Mouse (Mus musculus) splenic B cell, adult 2 months (primary cell): ENCODE measurements at regions not wholly inside any gene's neighbourhood (a gene's known extent, or its start where the extent isn't known, plus 50 kb on each side); places are given as distances from the start of the nearest gene placed in this dataset.
A peak's percentile ranks its signal among the peaks of the same experiment; 100 is the strongest.

Experiments used
- DNase-seq: peaks from one replicate; pipeline ENCODE4 v3.0.0-alpha.2; 2011; ENCODE audit warnings: low read depth, low spot score
- H3K27me3 ChIP-seq: 2 replicates; pipeline ENCODE4 v1.6.1; 2012; ENCODE audit warnings: mild to moderate bottlenecking, low read length, moderate library complexity, mixed read lengths; ENCODE audit not compliant: control insufficient read depth, poor library complexity, insufficient read depth, severe bottlenecking
- H3K36me3 ChIP-seq: 2 replicates; pipeline ENCODE4 v1.6.1; 2012; ENCODE audit warnings: mild to moderate bottlenecking, low read length, moderate library complexity, mixed read lengths; ENCODE audit not compliant: control insufficient read depth, poor library complexity, insufficient read depth, severe bottlenecking

GRCm38 (mm10) chr17:45274894-45275293, 158.6 kb downstream of the Cdc5l start:
- Histone ChIP-seq H3K36me3 (no peaks in the 10 kb centered on the region), H3K27me3 (no peaks in the 10 kb centered on the region)
- DNase-seq = no peak

GRCm38 (mm10) chr17:45266776-45267175, 166.8 kb downstream of the Cdc5l start:
- no peaks in the 10 kb centered on the region for H3K27me3 ChIP-seq

GRCm38 (mm10) chr17:45265587-45265986, 167.9 kb downstream of the Cdc5l start:
- no peaks in the 10 kb centered on the region for H3K36me3 ChIP-seq
- DNase-seq = no peak
- H3K27me3 ChIP-seq = no peaks in the 10 kb centered on the region

More at GRCm38 (mm10) chr17:45266776-45267175, 166.8 kb downstream of the Cdc5l start:
- H3K36me3 ChIP-seq = no peaks in the 10 kb centered on the region
- DNase-seq = no peak

DNA sequence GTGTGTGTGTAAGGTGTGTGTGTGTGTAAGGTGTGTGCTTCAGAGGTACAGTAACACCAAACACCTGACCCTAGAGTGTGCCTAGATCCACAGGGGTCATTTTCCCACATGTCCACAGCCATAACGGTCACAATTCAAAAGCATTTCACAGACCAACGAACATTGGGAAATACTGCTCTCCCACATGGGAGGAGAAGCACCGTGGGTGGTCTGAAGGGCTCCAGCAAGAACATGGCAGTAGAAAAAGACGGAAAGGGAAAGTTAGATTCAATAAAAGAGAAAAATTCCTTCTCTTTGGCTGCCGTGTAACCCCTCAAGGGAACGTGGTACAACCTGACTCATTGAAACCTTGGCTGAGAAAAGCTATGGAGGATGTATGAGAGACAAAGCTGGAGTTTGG, 169.1 kb downstream of the Cdc5l start:
- H3K36me3 ChIP-seq = no peaks in the 10 kb centered on the region
- no peaks in the 10 kb centered on the region for H3K27me3 ChIP-seq
- no peak for DNase-seq

DNA sequence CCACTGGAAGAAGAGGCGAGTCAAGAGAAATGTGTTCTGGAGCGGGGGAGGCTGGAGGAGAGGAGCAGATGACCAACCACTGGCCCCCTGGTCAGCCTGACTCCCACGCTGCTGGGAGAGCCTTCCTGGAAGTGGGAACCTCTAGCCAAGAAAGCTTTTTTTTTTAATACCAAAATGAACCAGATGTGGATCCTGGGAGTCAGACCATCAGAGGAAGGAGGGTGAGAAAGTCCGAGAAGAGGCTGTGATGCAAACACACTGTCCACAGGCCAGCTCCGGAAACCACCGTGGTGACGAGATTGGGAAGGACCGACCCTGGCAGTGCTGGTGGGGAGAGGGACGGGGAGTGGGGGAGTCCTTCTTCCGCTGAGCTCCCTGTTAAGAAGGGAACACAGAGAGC, 173.1 kb downstream of the Cdc5l start:
- no peaks in the 10 kb centered on the region for H3K36me3 ChIP-seq
- DNase-seq = no peak
- H3K27me3 ChIP-seq = no peaks in the 10 kb centered on the region

GRCm38 (mm10) chr17:45258007-45258406, 175.5 kb downstream of the Cdc5l start:
- no peaks in the 10 kb centered on the region for H3K36me3 ChIP-seq
- no peak for DNase-seq
- no peaks in the 10 kb centered on the region for H3K27me3 ChIP-seq

- no peak for DNase-seq
- Histone ChIP-seq H3K36me3 (no peaks in the 10 kb centered on the region), H3K27me3 (no peaks in the 10 kb centered on the region)
Observed at GRCm38 (mm10) chr17:45252593-45253230, 180.8 kb downstream of the Cdc5l start.

GRCm38 (mm10) chr17:45251034-45251730, 182.4 kb downstream of the Cdc5l start:
- Histone ChIP-seq H3K27me3 (no peaks in the 10 kb centered on the region), H3K36me3 (no peaks in the 10 kb centered on the region)
- peak; percentile 65 for DNase-seq

DNA sequence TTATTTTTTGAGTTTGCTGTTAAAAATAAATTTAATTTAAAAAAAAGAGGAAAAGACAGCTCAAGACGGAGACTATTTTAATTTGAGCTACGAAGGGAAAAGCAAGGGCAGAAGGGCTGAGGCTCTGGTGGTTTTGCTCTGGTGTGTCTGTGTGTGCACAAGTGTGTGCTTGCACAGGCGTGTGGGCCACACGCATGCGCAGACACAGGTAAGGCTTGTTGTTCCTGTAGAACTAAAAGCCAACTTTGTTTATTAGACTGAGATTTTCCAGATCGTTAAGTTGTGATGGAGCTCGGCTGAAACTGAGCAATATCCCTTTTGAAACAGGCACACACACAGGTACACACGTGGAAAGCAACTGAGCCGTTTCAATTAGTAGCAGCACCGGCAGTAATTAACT, 183.1 kb downstream of the Cdc5l start:
- DNase-seq = no peak
- no peaks in the 10 kb centered on the region for H3K36me3 ChIP-seq
- no peaks in the 10 kb centered on the region for H3K27me3 ChIP-seq

DNA sequence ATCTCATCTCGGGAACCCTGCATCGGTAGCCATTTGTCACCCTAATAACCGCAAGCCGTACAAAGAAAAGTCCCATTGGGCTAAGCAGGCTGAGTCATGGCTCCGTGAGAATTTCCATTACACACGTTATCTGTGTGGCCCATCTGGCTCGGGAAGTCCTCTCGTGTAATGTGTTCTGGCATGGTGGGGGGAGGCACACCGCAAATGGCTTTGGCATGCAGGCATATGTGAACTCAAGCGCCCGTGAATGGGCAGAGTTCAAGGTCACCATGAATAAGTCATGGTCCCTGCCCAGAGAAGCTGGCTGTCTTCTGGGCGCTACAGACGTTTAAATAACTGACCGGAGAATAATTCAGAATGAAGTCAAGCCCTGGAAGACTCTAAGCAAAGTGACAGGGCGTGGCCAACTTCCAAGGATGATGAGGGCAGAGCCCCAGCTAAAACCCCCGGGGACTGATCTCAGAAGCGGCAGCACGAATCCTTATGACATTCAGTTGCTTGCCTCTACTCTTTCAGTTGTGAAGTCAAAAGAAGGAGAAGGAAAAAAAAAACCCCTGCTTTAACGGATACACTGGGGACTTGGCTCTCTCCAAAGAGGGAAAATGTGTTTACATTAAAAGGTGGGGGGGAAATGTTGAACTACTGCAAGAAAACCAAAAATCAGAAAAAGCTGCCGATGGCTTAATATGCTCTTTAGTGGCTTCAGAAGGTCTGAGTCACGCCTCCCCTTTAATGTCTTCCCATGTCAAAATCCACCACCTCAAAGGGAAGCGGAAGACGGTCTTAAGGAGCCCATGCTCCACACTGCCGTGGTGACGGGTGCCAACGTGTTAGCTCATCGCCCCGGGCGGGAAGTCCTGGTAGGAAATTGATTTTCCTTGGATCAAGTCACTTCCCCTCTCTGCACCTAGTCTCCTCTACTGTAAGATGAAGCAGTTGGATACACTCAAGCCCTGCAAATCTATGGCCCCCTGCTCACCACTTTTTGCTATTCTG, 186.1 kb downstream of the Cdc5l start:
- no peaks in the 10 kb centered on the region for H3K36me3 ChIP-seq
- no peak for DNase-seq

GRCm38 (mm10) chr17:45244870-45245269, 188.7 kb downstream of the Cdc5l start:
- no peak for DNase-seq
- no peaks in the 10 kb centered on the region for H3K27me3 ChIP-seq
- H3K36me3 ChIP-seq = no peaks in the 10 kb centered on the region

More for the DNA sequence above, 186.1 kb downstream of the Cdc5l start:
- no peaks in the 10 kb centered on the region for H3K27me3 ChIP-seq

DNA sequence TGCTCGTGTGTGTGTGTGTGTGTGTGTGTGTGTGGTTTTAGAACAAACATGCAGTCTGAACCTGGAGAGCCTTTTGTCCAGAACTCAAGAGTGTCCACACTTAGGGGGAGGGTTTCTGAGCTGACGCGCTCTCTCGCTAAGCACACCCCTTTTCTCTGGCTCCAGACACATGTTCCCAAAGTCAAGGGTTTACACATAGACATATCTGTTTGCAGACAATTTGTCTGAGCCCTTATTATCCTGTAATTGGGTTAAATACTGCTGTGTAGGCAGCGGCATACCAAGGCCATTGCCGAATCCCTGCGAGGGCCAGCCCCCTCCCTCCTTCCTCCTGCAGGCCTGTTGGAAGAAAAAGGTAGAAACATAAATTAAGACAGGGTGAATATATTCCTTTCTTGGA, 190.4 kb downstream of the Cdc5l start:
- H3K36me3 ChIP-seq = no peaks in the 10 kb centered on the region
- no peak for DNase-seq
- H3K27me3 ChIP-seq = no peaks in the 10 kb centered on the region; the same call in 1 of the 2 replicates

DNA sequence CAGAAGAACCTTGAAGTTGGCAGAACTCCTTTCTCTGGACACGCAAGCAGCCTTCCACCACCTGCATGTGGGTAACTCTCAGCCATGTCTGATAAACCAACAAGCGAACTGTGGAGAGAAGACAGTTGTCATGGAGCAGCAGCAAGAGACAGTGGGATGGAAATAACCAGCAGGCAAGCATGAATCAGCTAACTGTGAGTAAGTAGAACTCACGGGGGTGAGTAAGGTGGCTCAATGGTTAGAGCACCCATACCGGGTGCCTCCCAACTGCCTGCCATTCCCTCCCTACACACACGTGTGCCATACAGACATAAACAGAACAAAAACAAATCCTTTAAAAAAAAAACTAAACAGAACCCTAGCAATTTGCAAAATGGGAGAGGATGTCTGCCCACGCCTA, 191.5 kb downstream of the Cdc5l start:
- no peak for DNase-seq
- H3K36me3 ChIP-seq = no peaks in the 10 kb centered on the region

DNA sequence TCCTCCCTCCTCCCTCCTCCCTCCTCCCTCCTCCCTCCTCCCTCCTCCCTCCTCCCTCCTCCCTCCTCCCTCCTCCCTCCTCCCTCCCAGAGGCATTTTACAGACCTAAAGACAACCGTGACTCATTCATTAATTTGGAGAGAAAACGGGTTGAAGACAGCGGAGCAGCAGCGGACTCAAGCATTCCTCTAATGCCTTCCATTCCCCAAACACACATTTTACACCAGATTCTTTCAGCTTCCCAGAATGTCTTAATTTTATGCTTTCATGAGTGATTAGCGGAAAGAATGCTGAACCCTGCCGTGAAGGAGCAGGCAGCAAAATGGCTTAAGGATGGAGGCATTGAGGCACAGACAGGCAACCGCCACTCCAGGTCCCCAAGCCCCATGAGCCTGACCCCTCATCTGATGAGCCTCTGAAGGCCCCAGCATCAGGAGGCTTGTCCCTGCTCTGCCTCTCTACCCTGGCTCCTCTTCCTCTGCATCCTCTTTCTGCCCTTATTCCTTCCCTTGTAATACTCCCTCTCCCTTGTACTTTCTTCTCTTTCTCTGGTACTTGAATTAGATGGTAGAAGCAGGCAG, 192.5 kb downstream of the Cdc5l start:
- H3K27me3 ChIP-seq = no peaks in the 10 kb centered on the region; the same call in 1 of the 2 replicates
- no peak for DNase-seq
- H3K36me3 ChIP-seq = no peaks in the 10 kb centered on the region

More for the DNA sequence above, 191.5 kb downstream of the Cdc5l start:
- no peaks in the 10 kb centered on the region; the same call in 1 of the 2 replicates for H3K27me3 ChIP-seq
